Mouse (Mus musculus) right cerebral cortex, adult 18-20 months (tissue): ENCODE measurements around the gene Ociad2.

Experiments used
- DNase-seq: peaks from one replicate; pipeline ENCODE4 v3.0.0; 2022; ENCODE audit warnings: mixed read lengths

Ociad2 gene

DNA sequence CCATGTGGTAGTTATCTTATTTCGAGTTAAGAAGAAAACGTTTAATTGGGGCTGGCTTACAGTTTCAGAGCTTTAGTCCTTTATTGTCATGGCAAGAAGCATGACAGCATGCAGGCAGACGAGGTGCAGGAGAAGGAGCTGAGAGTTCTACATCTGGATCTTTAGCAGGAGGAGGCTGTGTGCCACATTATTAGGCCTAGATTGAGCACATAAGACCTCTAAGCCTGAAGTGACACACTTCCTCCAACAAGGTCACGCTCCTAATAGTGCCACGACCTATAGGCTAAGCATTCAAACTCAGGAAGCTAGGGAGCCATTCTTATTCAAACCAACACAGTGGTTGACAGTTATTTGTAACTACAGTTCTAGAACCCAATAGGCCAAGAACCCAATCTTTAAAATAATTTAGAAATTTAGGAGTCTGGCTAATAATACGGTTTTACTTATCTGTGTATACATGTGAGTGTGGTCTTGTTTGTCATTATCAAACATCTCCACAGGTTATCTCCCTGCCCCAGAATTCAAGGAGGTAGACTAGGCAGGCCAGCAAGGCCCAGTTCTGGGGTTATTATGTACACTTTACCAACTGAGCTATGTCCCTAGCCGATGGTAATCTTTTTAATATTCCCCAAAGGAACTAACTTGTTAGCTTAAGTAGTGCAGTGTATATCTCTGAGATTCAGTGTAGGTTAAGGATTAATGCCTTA, 39.1 kb downstream of the Ociad2 start:
- no peak for DNase-seq

DNA sequence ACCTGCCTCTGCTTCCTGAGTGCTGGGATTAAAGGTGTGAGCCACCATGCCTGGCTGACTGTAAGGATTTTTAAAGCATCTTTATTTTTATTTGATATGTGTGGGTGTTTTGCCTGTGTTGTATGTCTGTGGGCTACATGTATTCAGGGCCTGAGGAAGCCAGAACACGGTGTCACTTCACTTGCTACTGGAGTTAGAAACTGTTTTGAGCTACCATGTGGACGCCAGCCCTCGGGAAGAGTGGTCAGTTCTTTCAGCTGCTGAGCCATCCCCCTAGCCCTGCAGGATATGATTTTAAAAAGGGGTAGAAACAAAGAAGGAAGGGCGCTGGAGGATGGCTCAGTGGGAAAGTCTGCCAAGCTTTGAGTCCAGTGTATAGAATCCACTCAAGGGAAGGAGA, 44.9 kb downstream of the Ociad2 start:
- DNase-seq: no peak

DNA sequence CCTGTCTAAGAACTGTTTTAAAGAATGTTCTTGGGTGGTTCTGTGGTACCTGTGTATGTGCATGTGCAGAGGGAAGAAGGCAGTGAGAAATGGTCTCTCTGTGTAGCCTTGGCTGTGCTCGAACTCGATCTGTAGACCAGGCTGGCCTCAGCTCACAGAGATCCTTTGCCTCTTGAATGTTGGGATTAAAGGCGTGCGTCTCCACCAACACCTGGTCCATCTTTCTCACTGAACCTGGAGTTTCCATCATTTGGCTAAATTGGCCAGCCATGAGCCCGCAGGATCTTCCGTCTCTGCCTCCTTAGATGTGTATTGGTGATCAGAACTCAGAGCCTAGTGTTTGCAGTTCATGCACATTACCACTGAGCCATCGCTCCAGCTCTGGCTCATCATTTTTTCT, 45.8 kb downstream of the Ociad2 start:
- DNase-seq: no peak

DNA sequence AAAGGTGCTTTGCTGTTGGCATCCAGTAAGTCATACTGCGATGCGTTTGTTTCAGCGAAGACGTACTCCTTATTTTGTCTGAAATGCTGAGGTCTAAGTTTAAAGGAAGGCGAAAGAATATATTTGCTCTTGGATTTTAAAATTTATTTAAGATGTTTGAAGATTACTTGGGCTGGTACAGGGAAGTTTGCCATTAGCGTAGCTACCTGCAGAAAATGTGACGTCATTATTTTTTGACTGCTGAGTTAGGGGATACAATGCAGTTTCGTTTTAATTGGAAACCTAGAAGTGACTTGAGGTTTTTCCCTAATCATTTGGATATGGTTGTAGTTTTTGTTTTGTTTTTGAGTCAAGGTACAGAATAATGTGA, 47.4 kb downstream of the Ociad2 start:
- DNase-seq: no peak

DNA sequence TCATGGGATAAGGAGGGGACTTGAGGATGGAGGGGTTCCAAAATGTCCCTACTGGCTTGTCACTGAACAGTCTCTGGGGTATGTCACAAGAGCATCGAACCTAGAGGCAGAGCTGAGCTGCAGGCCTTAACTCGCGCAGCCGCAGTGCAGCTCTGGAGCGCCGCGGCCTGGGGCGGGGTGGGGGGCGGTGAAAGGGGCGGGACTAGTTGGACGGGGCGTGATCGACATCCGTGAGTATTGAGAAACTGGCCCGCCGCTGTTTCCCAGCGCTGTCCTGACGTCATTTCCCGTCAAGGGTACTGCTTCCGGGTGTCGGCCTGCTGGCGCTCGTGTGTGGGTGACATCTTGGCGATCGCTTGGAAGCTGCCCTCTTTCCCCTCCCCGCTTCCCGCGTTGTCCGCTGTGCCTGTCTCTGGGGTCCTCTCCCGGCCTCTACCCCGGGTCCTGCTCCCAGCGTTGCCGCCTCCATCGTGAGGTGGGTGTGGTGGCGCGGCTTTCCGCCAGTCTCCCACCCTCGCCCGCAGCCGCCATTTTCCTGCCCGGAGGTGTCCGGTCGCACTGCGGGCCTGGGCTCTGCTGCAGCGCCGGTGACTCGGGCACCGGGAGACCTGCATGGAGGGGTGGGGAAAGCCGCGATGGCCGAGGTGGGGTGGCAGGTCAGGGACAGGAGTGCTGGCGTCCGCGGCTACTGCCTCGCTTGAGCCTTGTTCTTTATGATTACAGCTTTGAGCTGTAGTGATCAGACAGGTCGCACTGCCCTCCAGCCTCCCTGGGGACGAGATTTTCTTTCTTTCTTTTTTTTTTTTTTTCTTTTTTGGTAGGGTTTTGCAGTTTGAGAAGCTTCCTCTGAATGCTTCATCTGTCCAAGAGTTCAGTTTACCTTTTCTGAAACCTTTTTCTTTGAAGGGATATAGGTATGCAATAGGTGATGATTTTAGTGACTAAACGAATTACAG, 48.0 kb downstream of the Ociad2 start, which contains the start of gene Ociad1:
Ociad1 (plus strand) TSS at position 283 of the 956 bp plus-strand sequence.
- peak; percentile 97 for DNase-seq

DNA sequence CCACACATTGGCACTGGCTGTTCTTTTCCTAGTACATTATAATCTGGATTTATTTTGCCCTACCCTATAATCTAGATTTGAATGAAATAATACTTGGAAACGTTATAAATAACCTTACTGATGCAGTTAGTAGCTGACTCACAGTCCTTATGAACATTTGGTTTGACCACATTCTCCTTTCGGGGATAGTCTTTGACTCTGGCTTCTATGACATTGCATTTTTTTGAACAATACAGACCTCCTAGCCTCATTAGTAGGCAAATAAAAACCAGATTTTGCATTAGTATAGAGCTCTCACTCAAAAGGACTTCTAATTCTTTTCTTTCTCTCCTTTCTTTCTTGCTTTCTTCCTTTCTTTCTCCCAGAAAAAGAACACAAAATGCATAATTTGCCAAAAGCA, 50.9 kb downstream of the Ociad2 start:
- DNase-seq: no peak

DNA sequence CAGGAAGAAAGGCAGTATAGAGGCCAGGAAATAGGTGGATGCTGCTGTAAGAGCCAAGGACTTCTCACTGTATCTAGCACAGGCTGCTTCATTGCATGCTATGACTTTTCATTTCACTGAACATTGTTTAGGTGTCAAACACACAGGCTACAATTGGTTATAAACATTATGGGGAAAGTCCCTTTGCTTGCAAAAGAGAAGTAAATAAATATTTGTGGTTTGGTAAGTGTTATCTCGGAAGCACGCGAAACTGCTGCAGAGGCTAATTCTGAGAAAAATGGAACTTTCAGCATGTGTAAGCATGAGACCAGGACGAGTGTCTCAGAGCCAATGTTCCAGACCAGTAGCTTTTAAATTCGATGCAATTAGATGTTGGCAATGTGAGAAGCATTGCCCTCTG, 54.2 kb downstream of the Ociad2 start:
- no peak for DNase-seq

DNA sequence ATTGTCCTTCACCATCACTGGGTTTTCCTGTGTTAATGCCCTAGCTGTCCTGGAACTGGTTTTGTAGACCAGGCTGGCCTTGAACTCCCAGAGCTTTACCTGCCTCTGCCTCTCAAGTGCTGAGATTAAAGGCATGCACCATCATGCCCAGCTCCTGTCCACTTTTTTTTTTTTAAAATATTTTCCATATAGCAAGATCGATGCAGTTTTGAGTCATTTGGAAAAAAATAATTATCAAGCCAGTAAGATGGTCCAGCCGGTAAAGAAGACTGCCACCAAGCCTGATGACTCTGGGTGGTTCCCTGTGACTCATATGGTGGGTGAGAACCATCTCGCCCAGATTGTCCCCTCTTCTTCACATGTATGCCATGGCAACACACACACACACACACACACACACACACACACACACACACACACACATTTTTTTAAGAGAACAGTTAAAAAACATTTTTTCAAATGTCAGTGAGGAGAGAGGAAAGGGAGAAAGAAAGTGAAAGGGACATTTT, 55.3 kb downstream of the Ociad2 start:
- no peak for DNase-seq

DNA sequence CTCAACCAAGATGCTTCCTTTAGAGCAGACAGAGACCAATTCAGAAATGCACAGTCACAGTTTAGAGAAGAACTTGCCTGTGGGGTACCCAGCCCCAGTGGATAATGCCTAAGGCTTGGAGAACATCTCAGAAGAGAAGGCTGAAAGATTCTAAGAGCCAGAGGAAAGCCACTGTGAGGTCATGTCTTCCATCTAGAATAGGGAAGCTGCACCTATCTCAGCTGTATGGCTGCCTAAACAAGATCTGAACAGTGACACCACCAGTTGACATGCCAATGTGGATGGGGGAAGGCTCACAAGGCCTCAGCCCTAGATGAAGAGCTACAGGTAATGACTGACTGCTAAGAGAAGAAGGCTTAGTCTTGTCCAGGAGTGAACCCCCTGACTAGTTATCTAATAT, 56.8 kb downstream of the Ociad2 start:
- no peak for DNase-seq

DNA sequence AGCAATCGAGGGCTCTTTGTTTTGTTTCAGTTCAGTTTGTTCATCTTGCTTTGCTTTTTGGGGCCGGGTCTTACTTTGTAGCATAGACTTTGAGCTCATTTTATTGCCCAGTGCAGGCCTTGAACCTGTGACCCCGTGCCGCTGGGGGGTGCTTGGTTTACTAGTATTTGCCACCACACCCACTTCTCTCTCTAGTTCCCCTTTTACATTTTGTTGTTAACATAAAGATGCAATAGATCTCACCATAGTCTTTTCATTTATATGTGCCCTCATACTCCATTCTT, 60.3 kb downstream of the Ociad2 start:
- DNase-seq: no peak

DNA sequence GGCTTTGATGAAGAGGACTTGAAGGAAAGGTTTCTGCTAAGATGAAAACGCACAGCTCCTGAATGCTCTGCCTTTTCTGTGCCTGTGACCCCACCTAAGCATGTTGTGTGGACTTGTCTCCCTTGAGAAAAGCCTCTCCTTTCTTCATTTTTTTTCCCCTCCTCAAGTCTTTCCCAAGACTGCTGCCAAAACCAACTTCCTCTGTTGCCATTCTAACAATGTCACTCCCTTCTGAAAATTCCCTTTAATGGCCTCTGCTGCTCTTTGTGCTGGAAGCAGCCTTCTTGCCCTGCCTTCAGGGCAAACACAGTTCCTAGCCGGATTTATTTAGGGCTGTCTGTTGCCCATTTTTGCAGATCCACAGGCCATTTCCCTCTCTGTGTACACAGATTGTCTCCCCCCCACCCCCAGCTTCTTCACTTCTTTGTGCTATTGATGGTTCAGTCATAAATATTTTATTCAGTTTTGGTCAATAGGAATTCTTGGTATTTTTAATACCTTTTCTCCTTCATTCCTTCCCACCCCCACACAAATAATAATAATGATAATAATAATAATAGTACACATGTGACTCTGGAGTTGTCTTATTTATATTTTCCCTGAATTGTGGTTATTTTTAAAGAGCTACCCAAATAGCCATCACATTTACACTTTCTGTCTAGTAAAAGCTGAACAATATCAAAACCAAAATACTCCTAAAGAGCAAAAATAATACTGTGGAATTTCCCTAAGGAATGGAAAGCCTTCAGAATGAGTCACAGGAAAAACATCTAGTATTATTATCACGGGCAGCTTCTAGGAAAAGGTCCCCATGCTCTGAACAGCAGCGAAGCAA, 60.9 kb downstream of the Ociad2 start:
- DNase-seq: no peak

DNA sequence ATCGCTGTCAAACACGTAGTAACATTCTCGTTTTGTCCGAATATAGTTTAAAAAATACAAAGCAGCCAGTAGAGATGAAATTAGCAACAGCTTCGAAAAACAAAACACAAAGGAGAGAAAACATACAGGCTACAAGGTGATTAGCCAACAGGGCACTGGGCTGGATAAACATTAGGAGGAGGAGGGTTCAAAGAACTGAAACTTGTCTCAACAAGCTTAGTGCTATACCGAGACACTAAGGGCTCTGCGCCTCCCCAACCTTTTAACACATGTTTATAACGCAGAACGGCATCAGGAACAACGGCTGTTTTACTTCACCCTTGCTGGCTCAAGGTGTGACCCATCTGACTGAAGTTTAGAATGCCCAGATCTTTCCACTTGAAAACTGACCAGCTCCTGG, 61.6 kb downstream of the Ociad2 start:
- DNase-seq: no peak

DNA sequence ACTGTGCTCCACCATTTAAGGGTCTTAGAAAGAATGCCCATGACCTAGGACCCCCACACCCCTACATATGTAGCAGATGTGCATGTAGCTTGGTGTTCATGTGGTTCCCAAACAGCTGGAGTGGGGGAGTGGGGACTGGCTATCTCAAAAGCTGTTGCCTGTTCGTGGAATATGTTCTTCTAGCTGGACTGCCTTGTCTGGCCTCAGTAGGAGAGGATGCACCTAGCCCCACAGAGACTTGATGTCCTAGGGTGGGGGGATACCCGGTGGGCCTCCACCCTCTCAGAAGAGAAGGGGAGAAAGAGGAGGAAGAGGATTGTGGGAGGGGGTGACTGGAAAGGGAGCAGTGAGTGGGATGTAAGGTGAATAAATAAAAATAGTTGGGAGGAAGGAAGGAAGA, 65.9 kb downstream of the Ociad2 start:
- no peak for DNase-seq

DNA sequence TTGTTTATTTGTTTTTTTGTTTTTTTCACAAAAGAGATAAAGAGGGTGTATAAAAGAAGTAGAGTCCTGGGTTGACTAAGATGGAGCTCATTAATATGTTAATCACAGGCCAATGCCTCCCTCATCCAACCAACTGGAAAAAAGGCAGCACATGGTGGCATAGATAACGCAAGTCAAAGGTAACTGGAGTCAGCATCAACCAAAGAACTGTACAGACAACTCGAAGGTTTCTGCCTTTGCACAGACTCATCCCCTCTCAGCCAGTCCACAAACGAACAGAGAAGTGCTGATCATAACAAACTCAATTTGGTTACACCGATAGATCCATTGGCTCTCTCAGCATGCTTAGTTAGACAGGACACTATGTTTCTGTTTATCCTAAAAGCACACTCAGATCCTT, 67.7 kb downstream of the Ociad2 start:
- no peak for DNase-seq
